Mouse (Mus musculus): ENCODE measurements at regions not wholly inside any gene's neighbourhood (a gene's known extent, or its start where the extent isn't known, plus 50 kb on each side); places are given as distances from the start of the nearest gene placed in this dataset.
A peak's percentile ranks its signal among the peaks of the same experiment; 100 is the strongest.

- DNase-seq (ENCODE audit: low spot score): no peak
Measured at GRCm38 (mm10) chr17:79414006-79414405, 59.1 kb upstream of the Cdc42ep3 start.

DNA sequence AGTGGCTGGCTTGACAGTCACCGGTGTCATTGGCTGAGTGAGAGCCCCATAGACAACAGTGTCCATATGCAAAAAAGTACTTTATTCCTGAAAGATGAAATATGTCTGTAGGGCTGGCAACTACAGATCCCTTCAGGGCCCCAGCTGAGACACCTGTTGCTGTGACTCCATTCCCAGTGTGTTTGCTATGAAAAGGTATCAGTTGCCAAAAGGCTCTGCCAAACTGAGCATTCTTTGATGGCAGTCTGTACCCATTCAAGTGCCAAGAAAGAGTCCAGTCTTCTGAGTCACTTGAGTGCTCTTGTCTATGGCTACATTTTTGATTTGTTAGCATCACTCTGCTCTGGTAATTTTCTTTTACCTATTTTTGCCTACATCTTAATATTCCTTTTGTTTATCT lies 63.1 kb upstream of the Cdc42ep3 start:
- no peak for DNase-seq (ENCODE audit: low spot score)

DNA sequence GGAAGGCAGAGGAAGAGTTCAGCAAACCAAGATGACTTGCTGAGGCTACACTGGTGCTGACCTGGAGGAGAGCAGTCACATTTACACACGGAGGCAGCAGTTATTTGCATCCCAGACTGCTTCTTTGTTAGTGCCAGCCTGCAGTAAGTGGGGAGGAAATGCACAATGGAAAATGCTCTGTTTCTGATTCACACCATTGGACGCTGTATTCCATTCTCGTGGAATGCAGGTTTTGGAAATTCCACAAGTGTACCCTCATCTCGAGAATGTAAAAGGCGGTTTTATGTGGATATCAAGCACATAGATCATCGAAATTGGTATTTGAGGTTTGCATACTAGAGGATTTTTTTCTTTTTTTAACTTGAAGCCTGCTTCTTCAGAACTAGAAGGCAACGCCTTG lies 66.7 kb upstream of the Cdc42ep3 start:
- no peak for DNase-seq (ENCODE audit: low spot score)

DNA sequence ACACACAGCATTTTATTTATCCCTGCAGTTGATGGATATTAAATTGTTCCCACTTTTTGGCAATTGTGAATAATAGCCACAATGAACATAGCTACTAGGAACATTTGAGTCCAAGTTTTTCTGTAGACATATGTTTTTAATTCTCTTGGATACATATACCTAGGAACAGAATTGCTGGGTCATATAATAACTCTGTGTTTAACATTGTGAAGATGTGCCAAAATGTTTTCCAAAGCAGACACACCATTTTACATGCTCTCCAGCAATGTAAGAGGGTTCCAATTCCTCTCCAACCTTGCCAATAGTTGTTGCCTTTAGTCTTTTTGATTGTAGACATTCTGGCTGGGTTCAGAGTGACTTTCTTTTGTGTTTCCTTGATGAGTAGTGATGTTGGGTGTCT lies 84.3 kb upstream of the Cdc42ep3 start:
- no peak for DNase-seq (ENCODE audit: low spot score)

DNA sequence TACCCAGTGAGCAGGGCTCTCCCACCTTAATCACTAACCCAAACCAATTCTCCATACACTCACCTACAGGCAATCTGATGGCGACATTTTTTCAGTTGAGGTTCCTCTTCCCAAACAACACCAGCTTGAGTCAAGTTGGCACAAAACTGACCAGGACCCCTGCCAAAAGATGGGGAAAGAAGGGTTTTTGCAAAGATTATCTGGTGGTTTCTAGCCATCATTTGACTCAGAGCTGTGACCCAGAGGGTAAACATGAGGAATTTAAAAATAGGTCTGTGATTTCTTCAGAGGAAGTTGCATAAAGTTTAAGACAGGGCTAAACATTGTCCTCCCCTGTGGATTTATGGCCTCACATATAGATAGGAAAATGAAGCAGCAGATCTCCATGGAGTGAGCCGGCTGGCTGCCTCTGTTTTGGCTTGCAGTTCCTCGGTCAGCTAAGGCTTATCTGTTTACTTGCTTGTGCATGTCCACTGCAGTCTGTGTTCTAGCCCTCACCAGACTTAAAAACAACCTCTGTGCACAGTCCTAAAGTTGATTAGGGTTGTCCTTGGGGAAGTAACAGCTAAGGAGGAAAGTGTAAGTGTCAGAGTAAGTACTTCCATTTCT lies 87.7 kb upstream of the Cdc42ep3 start:
- DNase-seq (ENCODE audit: low spot score): peak; percentile 31

GRCm38 (mm10) chr17:79447170-79447569 lies 92.3 kb upstream of the Cdc42ep3 start:
- DNase-seq (ENCODE audit: low spot score): no peak

DNA sequence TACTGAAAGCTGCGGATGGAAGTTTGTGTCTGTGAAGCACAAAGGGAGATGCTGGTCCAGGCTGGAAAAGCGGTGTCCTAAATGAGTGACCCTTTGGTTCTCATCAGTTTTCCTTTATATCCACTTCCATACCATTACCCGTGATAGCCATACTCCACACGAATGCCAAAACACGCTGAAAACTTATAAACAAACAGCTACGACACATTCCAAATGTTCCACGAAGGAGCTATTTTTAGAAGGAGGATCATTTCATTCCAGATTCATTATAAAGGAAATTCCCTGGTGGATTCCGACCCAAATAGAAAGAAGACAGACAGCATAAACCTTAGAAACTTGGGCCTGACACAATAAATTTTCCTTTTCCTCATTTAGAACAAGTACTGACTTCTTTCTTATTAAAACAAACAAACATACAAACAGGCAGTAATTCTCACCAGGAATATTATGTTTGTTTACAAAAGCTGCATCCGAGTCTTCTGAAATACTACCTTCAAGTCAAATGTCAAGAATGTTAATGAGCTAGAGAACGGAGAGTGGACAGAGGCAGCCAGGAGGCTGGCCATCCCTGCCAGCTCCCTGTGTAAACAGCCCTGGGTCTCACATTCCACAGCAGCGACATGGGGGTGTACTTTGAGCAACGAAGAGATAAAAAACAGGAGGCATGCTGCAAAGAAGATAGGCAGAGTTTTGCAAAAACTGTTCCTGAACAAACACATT lies 96.4 kb upstream of the Cdc42ep3 start:
- peak; percentile 49 for DNase-seq (ENCODE audit: low spot score)

DNA sequence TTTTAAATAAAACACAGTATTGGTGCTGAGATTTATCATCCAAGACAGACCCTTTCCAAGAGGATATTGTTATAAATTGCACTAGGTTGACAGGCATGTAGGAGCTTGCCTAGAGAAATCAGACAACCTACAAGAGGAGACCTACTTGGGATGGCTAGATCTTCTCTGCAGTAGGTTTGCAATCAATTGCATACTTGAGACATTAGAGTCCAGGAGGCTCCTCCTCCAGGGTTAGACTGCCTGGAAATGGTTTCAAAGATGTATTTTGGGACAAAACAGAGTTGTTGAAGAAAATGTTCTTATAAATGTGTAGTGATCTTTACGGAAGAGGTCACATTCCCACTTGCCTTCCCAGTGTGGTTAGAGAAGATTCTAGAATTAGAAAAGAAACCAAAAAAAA lies 98.9 kb upstream of the Cdc42ep3 start:
- DNase-seq (ENCODE audit: low spot score): no peak

DNA sequence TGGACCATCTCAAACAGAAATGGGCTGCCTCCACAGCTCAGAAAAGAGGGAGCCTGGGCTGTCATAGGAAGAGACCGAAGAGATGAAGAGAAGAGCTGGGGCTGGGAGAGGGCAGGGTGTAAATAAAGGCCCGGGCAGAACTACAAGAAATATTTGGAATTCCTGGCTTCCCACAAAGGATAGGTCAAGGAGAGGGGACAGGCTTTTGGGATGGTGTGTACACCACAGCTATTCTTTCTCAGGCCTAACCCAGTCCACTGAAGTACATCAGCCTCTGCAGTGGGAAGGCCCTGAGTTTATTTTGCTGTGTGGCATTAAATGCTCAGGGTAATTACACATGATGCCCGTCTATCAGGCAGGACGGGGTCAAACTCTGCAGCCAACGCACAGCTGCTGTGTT lies 99.6 kb upstream of the Cdc42ep3 start:
- peak; percentile 19 for DNase-seq (ENCODE audit: low spot score)

DNA sequence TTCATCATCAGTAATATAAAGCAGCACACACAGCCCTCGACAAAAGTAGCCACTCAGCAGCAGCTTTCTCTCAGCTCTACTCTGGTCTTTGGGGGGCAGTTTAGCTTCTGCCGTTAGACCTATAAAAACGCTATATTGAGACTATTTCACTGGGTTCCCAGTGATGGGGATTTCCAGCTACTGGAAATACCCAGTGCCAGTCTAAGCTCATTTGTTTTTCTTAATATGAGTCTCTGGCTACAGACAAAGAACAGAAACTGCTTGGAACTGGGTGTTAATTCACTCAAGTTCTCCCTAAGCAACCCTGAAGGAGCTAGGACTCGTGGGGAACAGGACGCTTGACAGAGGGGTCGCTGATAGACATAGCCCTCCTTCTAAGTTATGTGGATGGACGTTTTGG lies 100.3 kb upstream of the Cdc42ep3 start:
- DNase-seq (ENCODE audit: low spot score): no peak

GRCm38 (mm10) chr17:79457636-79458035 lies 102.7 kb upstream of the Cdc42ep3 start:
- no peak for DNase-seq (ENCODE audit: low spot score)

DNA sequence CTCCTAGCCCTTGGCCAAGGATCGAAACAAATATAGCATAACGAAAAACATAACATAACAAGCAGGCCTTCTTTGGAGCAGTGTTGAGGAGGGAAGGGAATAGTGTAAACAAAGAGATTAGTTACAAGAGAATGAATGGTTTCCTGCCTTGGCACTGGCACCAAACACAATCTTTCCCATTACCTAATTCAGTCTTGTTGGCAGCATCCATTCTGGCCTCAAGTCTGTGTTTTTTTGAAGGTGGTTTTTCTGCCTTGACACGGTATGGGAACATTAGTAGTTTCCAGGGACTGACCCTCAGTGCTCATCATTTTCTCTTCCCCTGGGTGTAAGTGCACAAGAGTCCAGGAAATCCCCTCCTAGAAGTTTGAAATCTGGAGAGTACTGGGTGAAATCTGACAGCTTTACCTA lies 106.8 kb upstream of the Cdc42ep3 start:
- no peak for DNase-seq (ENCODE audit: low spot score)

GRCm38 (mm10) chr17:79463074-79463694 lies 108.3 kb upstream of the Cdc42ep3 start:
- DNase-seq (ENCODE audit: low spot score): no peak

DNA sequence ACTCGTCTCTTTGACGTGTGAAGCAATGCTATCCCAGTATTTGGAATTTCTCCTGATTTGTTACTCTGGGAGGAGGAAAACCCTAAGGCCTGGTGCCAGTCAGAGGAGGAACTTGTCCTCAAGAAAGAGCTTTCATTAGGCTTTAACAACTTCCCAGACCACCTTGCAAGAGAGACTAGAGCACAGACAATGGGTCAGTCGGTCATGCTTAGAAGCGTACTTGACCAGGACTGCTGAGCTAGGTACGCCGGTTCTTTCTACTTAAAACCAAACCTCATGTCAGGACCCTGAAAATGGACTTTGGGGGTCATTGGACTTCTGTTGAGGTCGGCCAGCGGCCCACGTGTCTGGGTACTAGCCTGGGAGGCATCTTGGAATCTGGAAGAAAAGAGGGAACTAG lies 110.8 kb upstream of the Cdc42ep3 start:
- no peak for DNase-seq (ENCODE audit: low spot score)

DNA sequence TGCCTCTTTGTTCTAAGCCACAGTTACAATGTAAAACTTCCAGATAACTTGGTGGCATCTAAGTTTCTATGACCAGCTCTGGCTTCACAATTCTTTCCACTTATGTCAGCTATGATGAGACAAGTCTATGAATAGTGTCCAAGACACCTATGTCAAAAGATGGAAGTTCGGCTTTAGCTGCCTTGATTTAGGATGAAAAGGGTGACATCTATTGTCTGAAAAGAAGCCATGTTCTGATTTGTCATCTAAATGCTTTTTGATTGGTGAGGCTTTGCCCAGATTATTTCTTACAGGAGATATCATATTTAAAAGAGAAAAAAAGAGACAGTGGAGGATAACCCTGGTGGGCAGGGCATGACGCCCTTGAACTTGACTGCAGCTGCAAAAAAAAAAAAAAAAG lies 116.7 kb upstream of the Cdc42ep3 start:
- DNase-seq (ENCODE audit: low spot score): no peak

DNA sequence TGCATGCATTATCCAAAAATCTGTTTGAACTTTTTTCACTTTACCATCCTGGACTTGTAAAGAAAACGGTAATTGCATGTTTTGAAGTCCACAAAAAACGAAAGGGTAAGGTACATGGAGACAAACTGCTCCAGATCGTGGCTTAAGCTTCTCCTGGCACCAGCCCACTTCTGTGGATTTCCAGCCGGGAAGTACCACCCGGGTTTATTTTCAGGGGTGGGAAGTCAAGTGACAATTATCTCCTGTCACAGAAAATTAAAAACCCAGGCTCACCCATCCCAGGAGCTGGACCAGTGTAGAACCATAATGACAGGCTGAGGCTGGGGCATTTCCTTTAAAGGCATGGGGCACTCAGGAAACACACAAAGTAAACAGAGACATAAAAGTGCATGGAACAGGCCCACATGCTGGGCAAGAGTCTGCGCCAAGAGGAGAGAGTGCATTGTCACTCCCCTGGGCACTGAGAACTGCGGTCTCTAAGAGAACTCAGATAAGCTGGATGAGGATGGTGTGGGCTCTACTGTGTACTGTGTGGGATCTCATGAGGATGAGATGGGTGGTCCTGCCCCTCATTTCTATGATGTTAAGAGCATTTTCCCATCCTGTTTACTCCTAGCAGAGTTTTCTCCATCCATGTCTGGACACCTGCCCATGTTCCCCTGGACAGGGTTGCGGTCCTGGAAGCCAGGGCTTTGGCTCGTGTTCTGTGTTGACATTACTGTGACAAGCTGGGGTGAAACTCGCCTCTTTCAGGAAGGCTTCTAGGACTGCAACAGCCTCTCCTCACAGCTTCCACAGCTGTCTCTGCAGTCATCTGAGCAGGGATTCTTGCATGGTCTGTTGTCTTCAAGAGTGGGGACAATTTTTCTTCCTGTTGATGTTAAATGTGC lies 117.5 kb upstream of the Cdc42ep3 start:
- peak; percentile 28 for DNase-seq (ENCODE audit: low spot score)

DNA sequence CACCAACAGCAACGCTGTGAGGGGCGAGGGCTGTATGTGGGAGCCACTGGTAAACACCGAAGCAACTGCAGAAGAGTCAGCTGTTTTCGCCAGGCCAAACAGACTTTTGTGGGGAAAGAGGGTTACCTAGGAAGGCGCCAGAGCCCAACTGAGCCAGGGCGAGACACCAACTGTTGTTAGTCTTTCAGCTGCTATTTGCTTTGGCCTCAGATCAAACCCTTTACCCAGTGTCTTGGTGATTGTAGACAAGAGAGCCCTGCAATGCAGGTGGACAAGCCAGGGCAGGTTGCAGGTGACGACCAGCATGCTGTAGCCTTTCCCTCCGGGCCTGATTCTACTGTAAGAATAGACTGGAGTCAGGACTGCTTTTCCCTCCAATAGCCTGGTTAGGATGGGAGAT lies 121.8 kb upstream of the Cdc42ep3 start:
- no peak for DNase-seq (ENCODE audit: low spot score)

DNA sequence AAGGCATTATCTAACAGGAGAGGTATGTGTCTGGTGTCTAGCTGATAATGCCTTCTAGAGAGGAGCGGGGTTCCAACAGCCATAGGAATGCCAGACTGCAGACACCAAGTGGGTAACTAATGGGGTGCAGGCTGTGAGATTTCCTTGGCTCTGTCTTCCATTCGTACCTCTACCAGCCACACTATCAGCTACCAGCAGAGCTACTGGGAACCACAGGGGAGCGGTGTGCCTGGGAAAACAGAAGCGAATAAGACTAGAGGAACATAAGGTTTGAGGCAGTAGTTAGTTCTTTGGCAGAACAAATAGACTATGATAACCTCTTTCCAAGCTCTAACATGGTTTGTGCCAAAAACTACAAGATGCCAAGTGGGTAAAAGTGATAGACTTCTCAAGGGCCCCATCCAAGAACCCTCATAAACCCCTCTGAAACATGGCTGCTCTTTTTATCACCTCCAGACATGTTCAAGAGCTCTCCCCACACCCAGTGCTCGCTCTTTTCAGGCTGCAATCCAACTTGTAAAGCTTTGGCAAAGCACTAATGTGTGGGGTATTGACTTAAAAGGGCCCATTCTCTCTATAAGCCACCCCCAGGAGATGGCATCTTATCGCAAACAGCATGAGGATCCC lies 126.3 kb upstream of the Cdc42ep3 start:
- DNase-seq (ENCODE audit: low spot score): no peak

- no peak for DNase-seq (ENCODE audit: low spot score)
Measured at GRCm38 (mm10) chr17:79481936-79482335, 127.0 kb upstream of the Cdc42ep3 start.

DNA sequence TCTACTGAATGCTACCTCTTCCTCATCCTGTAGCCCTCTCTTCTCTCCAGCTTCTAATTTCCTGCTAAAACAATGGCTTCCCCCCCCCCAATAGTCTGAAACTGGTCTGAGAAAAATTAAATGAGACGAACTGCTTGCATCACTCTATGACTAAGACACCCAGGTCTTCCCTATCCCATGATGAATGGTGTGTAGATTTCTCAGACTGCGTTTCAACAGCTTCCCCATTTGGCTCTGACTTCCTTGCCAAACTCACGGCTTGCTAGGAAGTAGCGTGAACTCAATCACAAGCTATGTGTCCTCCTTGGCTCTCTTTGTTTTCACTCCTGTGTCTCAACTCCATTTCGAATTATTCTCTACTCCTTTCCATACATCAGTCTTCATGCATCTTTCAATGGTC lies 126.4 kb upstream of the Rmdn2 start:
- DNase-seq (ENCODE audit: low spot score): no peak

DNA sequence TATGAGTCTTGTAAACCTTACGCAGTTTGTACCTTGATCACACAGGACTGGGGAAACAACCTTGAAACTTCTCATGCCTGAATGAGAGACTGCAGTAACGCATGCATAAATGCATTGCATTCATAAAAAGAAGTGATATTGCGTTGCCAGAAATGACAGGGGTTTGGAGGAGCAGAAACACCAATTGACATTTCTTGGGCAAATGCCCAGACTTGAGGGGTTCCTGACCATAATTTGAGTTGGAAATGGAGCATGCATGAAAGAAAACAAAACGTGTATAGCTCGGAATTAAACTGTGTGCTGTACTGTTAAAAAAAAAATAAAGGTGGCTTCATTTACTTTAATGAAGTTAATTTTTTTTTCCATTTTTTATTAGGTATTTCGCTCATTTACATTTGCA lies 122.4 kb upstream of the Rmdn2 start:
- no peak for DNase-seq (ENCODE audit: low spot score)

DNA sequence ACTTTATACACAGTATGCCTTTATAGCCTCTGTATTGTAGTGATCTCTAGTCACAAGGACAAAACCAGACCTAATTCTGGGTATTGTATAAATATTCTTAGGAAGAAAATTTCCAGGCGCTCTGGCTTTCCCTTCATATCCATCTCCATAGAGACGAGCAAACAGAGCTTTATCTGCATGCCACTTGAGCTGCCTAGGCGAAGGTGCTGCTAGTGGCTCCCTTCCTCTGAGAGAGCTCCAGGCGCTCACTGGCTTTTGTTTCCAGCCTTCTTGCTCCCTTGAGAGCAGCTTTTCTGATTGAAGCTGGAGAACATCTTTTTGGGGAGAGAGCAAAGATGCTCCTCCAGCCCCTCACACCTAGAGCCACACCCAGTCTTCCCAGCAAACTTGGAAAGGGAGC lies 114.0 kb upstream of the Rmdn2 start:
- no peak for DNase-seq (ENCODE audit: low spot score)

Measured in ovary, postnatal 36 days (tissue).